Mouse (Mus musculus) CD4-positive helper T cell, adult 2 months (primary cell): ENCODE measurements around the gene Armc2.
A peak's percentile ranks its signal among the peaks of the same experiment; 100 is the strongest.

ENCODE experiments used
- DNase-seq: peaks from one replicate; pipeline ENCODE4 v3.0.0-alpha.2; 2012; ENCODE audit warnings: low read depth, missing footprints, low spot score

The Armc2 gene

GRCm38 (mm10) chr10:41907950-41908349, 110.3 kb downstream of the Armc2 start:
- DNase-seq = no peak

GRCm38 (mm10) chr10:41907473-41907872, 110.8 kb downstream of the Armc2 start:
- DNase-seq = no peak

GRCm38 (mm10) chr10:41901864-41902263, 116.4 kb downstream of the Armc2 start:
- no peak for DNase-seq

GRCm38 (mm10) chr10:41901456-41901855, 116.8 kb downstream of the Armc2 start:
- no peak for DNase-seq

- DNase-seq = no peak
These were observed 121.4 kb downstream of the Armc2 start for GRCm38 (mm10) chr10:41896865-41897264.

- no peak for DNase-seq
These were observed 121.8 kb downstream of the Armc2 start for GRCm38 (mm10) chr10:41896425-41896824.

GRCm38 (mm10) chr10:41893433-41894411, 124.5 kb downstream of the Armc2 start:
- no peak for DNase-seq

- no peak for DNase-seq
These were observed 126.9 kb downstream of the Armc2 start for GRCm38 (mm10) chr10:41891312-41891711.

- no peak for DNase-seq
These were observed 127.7 kb downstream of the Armc2 start for GRCm38 (mm10) chr10:41890537-41890936.

- no peak for DNase-seq
These were observed 128.7 kb downstream of the Armc2 start for GRCm38 (mm10) chr10:41889566-41889965.

GRCm38 (mm10) chr10:41888365-41888941, 129.8 kb downstream of the Armc2 start:
- DNase-seq = peak; percentile 44

- peak; percentile 94 for DNase-seq
These were observed 131.0 kb downstream of the Armc2 start for GRCm38 (mm10) chr10:41887080-41887821.

- DNase-seq = no peak
These were observed 134.3 kb downstream of the Armc2 start for GRCm38 (mm10) chr10:41883741-41884575.

- no peak for DNase-seq
These were observed 136.8 kb downstream of the Armc2 start for GRCm38 (mm10) chr10:41881438-41881837.

- DNase-seq = peak; percentile 72
These were observed 137.5 kb downstream of the Armc2 start for GRCm38 (mm10) chr10:41880777-41881176.

GRCm38 (mm10) chr10:41880206-41880605, 138.0 kb downstream of the Armc2 start:
- no peak for DNase-seq

- no peak for DNase-seq
These were observed 138.6 kb downstream of the Armc2 start for GRCm38 (mm10) chr10:41879675-41880074.

GRCm38 (mm10) chr10:41878344-41878743, 139.9 kb downstream of the Armc2 start:
- no peak for DNase-seq

- DNase-seq = no peak
These were observed 142.6 kb downstream of the Armc2 start for GRCm38 (mm10) chr10:41875624-41876023.

GRCm38 (mm10) chr10:41871564-41871963, 146.7 kb downstream of the Armc2 start:
- DNase-seq = no peak

GRCm38 (mm10) chr10:41870101-41870500, 148.1 kb downstream of the Armc2 start:
- DNase-seq = no peak
